Mouse (Mus musculus) liver, embryonic 14 days (tissue): Measurements from ENCODE around the gene Vmn2r44. TPM values are rescaled to one million over a fixed set of nuclear protein-coding genes. Genes with fewer than 3 reads are reported as not detected.

Experiments used
- polyA plus RNA-seq: library from polyadenylated mRNA; depleted of rRNA; stranded (reverse); fragments of >200 nt; gene quantifications from 2 replicates; pipeline ENCODE4 v1.2.3, GENCODE M21; 2012; rRNA removed

The Vmn2r44 gene
- not detected in 2 replicates for polyA plus RNA-seq

DNA sequence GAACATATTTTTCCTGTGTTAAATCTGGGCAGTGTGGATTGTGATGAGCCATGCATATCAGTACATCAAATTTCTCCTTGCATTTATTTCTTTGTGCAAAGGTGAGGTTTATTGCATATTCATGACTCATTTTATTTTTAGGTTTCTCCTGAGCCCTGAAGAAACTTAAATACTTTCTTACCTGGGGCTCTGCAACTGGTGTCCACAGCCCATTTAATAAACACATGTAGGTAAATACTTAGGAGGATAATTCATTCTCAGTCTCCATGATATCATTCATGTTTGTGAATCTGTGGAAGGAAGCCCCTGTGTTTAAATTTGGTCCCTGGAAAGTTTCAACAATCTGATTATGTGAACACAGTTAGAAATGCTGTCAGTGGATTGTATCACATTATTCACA is at the start of gene Vmn2r44:
Vmn2r44 (minus strand) TSS at position 101 of the 400 bp plus-strand sequence.

Other genes starting within 250 kb of the Vmn2r44 start
- not detected in 2 replicates for gene Vmn2r41, start 221.7 kb downstream of the Vmn2r44 start, polyA plus RNA-seq
- gene Vmn2r42, start 183.0 kb downstream of the Vmn2r44 start, polyA plus RNA-seq, result not detected in 2 replicates
- gene Vmn2r43, start 122.7 kb downstream of the Vmn2r44 start, polyA plus RNA-seq, result not detected in 2 replicates
- gene Vmn2r45, start 105.7 kb upstream of the Vmn2r44 start, polyA plus RNA-seq, result not detected in 2 replicates